Mouse (Mus musculus): ENCODE measurements around the gene Dock6.
"Not testable (repeated sequence)": the region's sequence is repeated elsewhere in the genome, so short reads cannot be mapped to it uniquely, and the experiment has no call there.

Gene Dock6

DNA sequence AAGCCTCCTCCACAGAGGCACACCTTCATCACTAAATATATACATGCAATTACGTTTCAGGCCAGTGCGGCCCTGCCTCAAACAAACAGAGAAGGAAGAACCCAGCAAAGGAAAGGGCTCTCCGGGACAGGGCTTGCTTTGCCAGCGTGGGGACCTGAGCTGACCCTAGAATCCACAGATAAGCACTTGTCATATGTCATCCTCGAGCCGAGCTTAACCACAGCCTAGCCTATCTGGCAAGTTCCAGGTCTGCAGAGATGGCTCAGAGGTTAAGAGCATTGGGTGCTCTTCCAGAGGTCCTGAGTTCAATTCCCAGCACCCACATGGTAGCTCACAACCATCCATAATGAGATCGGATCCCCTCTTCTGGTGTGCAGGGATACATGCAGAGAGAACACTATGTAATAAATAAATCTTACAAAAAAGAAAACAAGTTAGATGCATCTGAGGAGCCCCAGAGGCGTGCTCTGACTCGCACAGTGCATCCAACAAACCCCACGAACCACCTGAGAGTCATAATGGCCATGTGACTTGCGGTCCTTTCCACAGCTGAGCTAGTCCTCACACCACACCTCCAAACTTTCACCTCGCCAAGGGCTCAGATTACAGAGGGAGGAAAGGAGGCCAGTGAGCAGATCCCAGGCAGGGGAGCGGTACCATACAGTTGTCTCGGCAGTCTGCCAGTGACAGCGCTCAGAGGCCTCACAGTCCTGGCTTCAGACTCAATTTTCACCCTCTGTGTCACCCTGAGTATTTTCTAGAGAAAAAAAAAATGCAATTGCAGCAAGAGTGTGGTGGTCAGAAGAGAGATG lies 70.6 kb downstream of the Dock6 start:
- DNase-seq (ENCODE audit: low read depth, low spot score) = no peak

DNA sequence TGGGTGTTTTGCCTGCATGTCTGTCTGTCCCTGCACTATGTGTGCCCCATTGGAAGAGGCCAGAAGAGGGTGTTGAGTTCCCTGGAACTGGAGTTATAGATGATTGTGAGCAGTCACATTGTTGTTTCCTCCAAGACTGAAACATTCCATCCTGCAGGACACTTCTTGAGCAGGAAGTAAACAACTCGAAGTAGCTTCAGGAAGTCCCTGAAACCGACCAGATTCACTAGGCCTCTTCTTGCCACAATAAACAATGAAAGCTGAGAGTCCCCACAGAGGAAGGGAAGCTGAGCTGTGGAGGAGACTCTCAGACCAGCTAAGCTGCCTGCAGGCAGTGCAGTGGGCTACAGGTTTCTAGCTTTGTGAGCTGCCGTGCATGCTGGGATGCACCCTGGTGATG lies 74.7 kb downstream of the Dock6 start:
- no peak for DNase-seq (ENCODE audit: low read depth, low spot score)

GRCm38 (mm10) chr9:21774353-21774752 lies 78.1 kb downstream of the Dock6 start:
- no peak for DNase-seq (ENCODE audit: low read depth, low spot score)

- not testable (repeated sequence) for DNase-seq (ENCODE audit: low read depth, low spot score)
Measured at GRCm38 (mm10) chr9:21773396-21773795, 79.0 kb downstream of the Dock6 start.

DNA sequence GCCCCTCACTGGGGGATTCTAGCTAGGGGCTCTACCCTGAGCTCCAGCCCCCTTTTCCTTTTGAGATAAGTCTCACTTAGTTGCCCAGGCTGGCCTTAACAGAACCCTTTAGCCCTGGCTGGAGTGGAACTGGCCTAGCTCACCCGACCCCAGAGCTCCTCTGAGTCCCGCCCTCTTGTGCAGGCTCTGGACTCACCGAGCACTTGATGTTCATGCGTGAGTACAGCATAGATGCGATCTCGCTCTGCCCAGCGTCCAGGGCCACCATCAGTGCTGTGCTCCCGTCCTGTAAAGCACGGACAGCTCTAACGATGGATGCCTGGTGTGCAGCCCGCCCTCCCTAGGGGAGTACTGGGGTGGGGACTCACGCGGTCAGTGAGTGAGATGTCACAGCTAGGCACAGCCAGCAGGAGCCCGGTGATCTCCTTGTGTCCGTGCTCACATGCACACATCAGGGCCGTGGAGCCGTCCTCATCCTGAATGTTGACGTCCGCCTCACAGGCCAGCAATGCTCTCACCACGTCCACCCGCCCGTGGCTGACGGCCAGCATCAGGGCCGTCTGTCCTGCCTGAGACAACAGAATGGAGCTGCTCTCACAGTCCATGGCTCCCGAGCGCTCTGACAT lies 82.8 kb downstream of the Dock6 start:
- DNase-seq (ENCODE audit: low read depth, low spot score) = no peak

DNA sequence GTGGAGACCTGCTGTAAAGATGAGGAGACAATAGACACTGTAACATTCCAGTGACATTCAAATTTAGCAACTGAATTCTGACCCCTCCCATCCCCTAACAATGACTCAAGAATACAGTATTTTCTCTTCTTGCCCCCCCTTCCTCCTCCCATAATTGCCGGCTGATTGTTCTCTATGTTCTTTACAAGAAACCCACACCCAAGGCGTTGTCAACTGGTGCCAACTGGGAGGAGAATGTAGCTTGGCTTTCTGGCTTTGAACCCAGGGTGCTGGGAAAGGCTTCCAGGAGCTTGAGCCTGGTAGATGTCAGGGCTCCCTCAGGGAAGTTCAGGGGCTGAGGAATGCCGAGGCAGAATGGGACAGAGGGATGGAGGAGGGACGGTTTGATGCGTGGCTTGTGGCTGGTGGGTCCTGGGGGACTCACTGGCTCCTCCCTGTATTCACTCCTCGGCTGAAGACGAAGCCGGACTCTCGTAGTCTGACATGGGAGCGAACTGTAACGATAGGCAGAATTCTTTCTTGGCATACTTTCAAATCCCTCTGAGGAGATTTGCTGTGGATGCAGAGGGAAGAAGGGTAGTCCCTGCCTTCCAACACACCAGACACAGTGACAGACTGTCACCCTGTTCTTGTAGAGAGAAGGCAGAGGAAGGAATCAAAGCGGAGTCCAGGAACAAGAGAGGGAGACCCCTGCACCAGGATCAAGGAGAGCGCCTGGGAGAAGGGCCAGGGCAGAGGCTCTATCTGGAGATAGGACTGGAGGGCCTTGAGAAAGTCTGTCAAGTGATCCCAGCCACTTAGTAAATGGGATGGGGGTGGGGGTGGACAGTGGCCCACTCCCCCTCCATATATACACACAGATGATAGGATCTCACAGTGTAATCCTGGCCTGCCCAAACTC lies 83.7 kb downstream of the Dock6 start:
- DNase-seq (ENCODE audit: low read depth, low spot score) = no peak

GRCm38 (mm10) chr9:21767896-21768295 lies 84.5 kb downstream of the Dock6 start:
- no peak for DNase-seq (ENCODE audit: low read depth, low spot score)

- DNase-seq (ENCODE audit: low read depth, low spot score) = no peak
Measured at GRCm38 (mm10) chr9:21764084-21764999, 88.1 kb downstream of the Dock6 start.

DNA sequence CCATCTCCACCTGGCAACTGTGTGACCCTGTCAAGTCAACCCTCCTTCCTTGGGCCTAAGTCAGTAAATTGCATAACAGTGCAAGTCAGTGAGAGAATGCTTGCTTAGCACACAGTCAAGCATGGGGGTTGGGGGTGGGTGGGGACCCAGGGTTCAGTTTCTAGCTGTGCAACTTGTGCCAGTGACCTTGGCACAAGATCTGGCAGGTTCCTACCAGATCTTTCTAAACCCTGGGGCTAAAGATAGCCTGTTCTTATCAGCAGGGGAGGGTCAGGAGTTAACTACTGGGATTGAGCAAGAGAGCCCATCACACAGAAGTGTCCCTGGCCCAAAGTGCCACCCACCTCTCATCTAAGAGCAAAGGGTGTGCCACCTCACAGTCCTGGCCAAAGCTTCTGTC lies 90.3 kb downstream of the Dock6 start:
- DNase-seq (ENCODE audit: low read depth, low spot score) = no peak

DNA sequence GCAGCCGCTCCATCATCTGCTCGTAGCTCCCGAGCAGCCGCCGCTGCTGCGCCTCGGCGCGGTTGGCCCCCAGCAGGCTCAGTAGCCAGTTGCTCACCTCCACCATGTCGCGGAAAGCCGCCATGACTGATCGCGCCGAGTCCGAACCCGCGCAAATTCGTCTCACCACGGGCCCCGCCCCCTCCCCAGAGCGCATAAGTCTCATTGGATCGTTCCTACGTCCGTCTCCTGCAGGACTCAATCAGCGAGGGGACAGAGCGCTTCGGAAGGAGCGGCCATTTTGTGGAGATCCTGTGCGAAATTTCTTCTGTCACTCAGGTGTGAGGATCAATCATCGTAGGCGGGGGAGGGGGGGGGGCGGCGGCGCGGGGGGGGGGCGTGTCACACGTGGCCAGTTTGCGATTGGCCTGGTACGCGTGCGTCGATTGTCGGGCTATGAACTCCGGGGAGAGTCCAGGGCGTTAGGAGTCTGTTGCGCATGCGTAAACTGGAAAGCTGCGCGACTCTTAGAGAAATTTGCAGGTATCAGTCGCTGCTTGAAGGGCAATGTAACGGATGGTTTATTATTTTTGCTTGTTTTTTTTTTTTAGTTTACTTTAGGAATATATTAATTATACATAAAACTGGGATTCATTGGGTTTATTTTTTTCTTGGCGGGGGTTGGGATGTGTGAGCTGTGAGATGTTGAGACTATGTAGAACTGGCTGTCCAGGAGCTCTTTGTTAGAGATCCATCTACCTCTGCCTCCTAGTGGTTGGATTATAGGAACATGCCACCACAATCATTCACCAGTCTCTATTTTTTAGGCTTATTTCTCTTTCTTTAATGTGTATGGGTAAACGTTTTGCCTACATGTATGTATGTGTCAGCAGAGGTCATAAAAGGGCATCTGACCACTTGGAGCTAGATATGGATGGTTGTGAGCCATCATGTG lies 92.0 kb downstream of the Dock6 start, which contains the start of gene Spc24:
Gene Spc24 (minus strand): TSS at position 149 of the 934 bp plus-strand sequence.
- DNase-seq (ENCODE audit: low read depth, low spot score) = peak; percentile 97

- DNase-seq (ENCODE audit: low read depth, low spot score) = no peak
Measured at GRCm38 (mm10) chr9:21759718-21760117, 92.7 kb downstream of the Dock6 start.

DNA sequence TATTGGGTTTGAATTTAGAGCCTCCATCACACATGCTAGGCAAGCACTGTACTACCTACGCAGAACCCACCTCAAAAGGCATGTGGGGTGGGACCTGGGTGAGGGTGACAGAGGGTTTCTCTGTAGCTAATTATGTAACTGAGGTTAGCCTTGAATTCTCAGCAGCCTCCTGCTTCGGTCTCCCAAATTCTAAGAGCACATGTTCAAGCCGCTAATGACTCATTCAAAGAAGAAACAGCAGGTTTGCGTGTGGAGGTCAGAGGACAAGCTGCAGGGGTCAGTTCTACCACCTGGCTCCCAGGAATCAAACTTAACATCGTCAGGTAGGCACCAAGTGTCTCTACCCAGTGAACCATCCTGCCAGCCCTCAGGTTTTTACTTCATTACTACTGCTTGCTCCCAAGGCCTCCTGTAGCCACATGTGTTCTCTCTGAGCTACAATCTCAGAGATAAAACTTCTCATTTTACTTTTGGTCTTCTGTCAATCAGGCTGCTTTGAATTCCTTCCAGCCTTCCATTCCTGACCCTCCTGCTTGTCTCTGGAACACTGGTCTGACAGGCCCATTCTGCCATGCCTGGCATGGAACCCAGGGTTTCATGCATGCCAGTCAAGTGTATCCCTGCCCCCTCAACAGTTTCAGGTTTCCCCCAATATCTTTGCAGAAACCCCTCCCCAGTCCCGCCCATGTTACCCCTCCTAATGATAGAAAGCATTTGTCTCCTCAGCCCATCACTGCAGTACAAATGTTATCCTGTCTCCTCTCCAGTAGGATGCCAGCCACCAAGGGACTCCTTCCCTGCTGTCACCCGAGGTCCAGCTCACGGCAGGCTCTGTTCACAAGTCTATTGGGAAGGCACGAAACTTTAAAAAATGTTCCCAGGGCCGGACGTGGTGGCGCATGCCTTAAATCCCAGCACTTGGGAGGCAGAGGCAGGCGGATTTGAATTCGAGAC lies 93.6 kb downstream of the Dock6 start:
- no peak for DNase-seq (ENCODE audit: low read depth, low spot score)

- no peak for DNase-seq (ENCODE audit: low read depth, low spot score)
Measured at GRCm38 (mm10) chr9:21754516-21755321, 97.7 kb downstream of the Dock6 start.

GRCm38 (mm10) chr9:21754003-21754402 lies 98.4 kb downstream of the Dock6 start:
- no peak for DNase-seq (ENCODE audit: low read depth, low spot score)

DNA sequence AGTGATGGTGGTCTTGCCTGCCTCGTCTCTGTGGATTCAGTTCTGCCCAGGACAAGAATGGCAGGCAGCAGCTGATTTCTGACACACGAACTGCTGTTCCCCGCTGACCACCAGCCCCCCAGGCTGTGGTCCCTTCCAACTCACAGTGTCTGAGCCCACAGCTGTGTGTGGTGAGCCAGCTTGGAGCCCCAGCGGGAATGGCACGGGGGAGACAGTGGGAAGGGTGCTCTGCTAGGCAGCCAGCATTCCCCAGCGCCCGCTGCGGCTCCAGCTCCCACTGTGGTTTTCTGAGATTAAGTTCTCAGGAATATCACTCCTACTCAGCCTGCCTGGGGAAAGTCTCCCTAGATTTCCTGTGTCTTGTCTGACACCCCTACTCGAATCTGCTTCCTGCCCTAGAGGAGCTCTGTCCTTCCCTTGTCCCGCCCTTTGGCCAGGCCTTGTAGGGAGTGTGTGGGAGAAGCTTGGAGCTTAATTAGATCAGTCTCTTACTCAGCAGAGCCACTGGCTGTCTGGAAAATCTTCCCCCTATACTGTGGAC lies 100.1 kb downstream of the Dock6 start:
- no peak for DNase-seq (ENCODE audit: low read depth, low spot score)

DNA sequence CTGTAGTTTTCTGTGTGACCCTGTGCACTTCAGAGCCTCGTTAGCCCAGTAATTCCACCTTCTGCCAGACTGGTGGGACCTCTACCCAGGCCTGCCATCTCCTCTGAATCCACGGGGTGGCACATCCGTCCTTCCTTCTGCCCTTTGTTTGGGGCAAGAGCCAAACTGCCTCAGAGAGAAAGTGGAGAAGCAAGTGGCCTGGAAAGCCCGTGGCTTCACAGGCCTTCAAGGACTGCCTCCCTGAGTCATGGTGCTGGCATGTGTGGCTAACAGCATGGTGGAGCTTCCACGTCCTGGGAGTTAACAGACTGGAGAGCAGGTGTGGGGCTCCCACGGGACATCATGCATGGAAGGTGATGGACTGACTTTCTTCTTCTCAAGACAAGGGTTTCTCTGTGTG lies 101.1 kb downstream of the Dock6 start:
- DNase-seq (ENCODE audit: low read depth, low spot score) = no peak

DNA sequence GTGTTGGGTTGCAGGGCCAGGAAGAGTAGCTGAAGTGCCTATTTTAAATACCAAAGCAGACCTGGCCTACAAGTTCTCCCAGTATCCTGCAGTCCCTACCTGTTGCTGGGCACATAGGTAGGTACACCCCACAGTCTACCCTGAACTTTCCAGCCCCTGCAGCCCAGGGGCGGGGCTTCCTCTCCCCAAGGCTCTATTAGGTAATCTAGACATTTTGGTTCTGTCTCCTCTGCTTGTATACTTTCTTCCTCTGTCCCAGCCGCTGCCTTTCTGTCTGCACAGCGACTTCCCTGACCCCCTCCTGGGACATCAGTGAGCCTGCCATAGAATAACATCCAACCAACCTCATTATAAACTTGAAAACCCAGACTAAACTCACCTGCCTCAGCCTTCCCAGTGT lies 102.1 kb downstream of the Dock6 start:
- DNase-seq (ENCODE audit: low read depth, low spot score) = no peak

All from retina, postnatal 7 days (tissue).